Comparison of ENCODE assay signal across 9 mouse cellular contexts in the genomic region with DNA sequence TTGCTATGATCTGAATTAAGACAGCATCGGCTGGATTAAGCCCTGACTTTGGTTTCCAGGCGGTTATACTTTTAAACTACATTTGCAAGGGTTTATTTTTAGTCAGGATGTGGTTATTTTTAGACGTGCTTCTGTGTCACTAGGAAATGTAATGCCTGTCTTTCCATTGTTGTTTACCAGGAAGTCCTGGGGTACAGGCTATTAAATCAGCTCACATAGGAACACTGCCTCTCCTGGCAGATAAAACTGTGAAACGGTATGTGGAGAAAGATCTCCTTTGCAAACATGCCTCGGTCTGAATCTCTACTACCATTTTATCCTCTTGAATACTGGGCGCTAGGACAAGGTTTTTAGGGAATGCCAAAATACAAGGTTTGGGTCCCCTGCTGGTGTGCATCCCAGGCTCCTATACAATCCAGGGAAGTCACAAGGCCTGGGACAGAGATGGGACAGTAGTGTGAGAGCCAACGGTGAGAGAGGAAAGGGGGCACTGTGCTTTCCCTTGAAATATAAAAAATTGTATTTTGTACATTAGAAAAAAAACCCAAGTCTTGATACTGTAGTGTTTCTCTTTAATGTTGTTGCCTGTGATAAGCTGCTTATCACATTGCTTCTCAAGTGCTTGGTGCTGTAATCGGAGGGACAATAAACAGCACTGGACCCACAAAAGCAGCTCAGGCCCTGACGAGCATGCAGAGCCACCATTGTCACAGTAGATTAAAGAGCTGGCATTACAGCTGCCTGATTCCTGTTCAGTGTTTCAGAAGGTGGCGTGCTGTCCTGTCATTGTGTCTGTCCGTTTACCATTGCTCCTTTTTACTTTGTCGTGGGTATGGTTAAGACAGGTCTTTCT. TPM values are rescaled to one million over a fixed set of nuclear protein-coding genes. Genes with fewer than 3 reads are reported as not detected.
A peak's percentile ranks its signal among the peaks of the same experiment; 100 is the strongest.
DNase-seq lines count a peak whose midpoint lies in the region; ATAC-seq and TF ChIP-seq lines count a peak whose summit lies in the region.
"Had no signal": no experiment of that assay in that cellular context is flagged by ENCODE, and none has a peak within 500 bp of the region (broad histone marks: within the 10 kb centered on the region; RNA-seq: fewer than 3 reads in every experiment).

No protein-coding gene starts in this region.

- DNase-seq in kidney, postnatal 10 days: no peak
- no peak for DNase-seq in heart, embryonic 10.5 days (ENCODE audit: low spot score)
- no peak for DNase-seq in hindbrain, postnatal 0 days (ENCODE audit: low spot score)
- DNase-seq in testis, postnatal 10 days (ENCODE audit: low spot score): no peak
- DNase-seq in left cerebral cortex, postnatal 25 days (ENCODE audit: low spot score in 2 of 2): no peak
- DNase-seq in lung, postnatal 25 days (ENCODE audit: low spot score): no peak

- H3K27ac ChIP-seq in kidney, embryonic 15.5 days: peak overlapping the region; percentile 74
- H3K27ac ChIP-seq in heart, embryonic 10.5 days: peak overlapping the region; percentile 77
- H3K27ac ChIP-seq in hindbrain, postnatal 0 days: peak overlapping the region; percentile 46; the same call in 1 of the 2 replicates
- H3K27ac ChIP-seq in midbrain, embryonic 15.5 days: peak overlapping the region; percentile 67
- H3K27ac ChIP-seq: embryonic facial prominence, embryonic 12.5 days had no signal

- no peak overlapping the region for H3K4me2 ChIP-seq in kidney, embryonic 15.5 days
- no peak overlapping the region for H3K4me2 ChIP-seq in hindbrain, postnatal 0 days (ENCODE audit: low read depth, low read length)
- H3K4me2 ChIP-seq in midbrain, embryonic 15.5 days: no peak overlapping the region
- H3K4me2 ChIP-seq: embryonic facial prominence, embryonic 12.5 days had no signal

- H3K9ac ChIP-seq in kidney, embryonic 15.5 days: no peak overlapping the region
- no peak overlapping the region for H3K9ac ChIP-seq in hindbrain, postnatal 0 days (replicated peaks; ENCODE audit: low read length)
- H3K9ac ChIP-seq in midbrain, embryonic 15.5 days: no peak overlapping the region
- H3K9ac ChIP-seq: embryonic facial prominence, embryonic 12.5 days had no signal

- H3K36me3 ChIP-seq in kidney, embryonic 15.5 days: peaks cover 42% of the 10 kb centered on the region
- H3K36me3 ChIP-seq in heart, embryonic 10.5 days: peaks cover 27% of the 10 kb centered on the region
- peaks cover 14% of the 10 kb centered on the region for H3K36me3 ChIP-seq in hindbrain, postnatal 0 days (ENCODE audit: insufficient read depth, low read length)
- H3K36me3 ChIP-seq in midbrain, embryonic 15.5 days (replicated peaks): peaks cover 14% of the 10 kb centered on the region; the same call in 1 of the 2 replicates

- 55% methylated on average over 12 of the region's 12 CpGs for WGBS in kidney, embryonic 15.5 days
- WGBS in heart, embryonic 10.5 days: 28% methylated on average over 12 of the region's 12 CpGs
- 27% methylated on average over 12 of the region's 12 CpGs for WGBS in hindbrain, postnatal 0 days
- 14% methylated on average over 12 of the region's 12 CpGs for WGBS in midbrain, embryonic 15.5 days

- peaks cover 22% of the 10 kb centered on the region for H3K4me1 ChIP-seq in kidney, embryonic 15.5 days
- H3K4me1 ChIP-seq in heart, embryonic 10.5 days: peaks cover 35% of the 10 kb centered on the region
- peaks cover 15% of the 10 kb centered on the region; the same call in 1 of the 2 replicates for H3K4me1 ChIP-seq in hindbrain, postnatal 0 days (ENCODE audit: insufficient read depth, low read length)
- H3K4me1 ChIP-seq in midbrain, embryonic 15.5 days: peaks cover 35% of the 10 kb centered on the region

- ATAC-seq in kidney, embryonic 15.5 days (replicated peaks; ENCODE audit: low FRiP score): no peak
- ATAC-seq in hindbrain, postnatal 0 days: no peak
- ATAC-seq in midbrain, embryonic 15.5 days (replicated peaks): peak; percentile 49; the same call in 1 of the 2 replicates

- TF ChIP-seq CTCF in hindbrain, postnatal 0 days (IDR thresholded peaks at IDR 0.05; ENCODE audit: low read depth): peak; percentile 20

- H3K9me3 ChIP-seq in kidney, embryonic 15.5 days (replicated peaks): no peaks in the 10 kb centered on the region
- no peaks in the 10 kb centered on the region for H3K9me3 ChIP-seq in heart, embryonic 10.5 days
- H3K9me3 ChIP-seq in hindbrain, postnatal 0 days (ENCODE audit: low read length): no peaks in the 10 kb centered on the region
- H3K9me3 ChIP-seq in midbrain, embryonic 15.5 days: no peaks in the 10 kb centered on the region
- H3K9me3 ChIP-seq: embryonic facial prominence, embryonic 12.5 days had no signal

- intact Hi-C loops in left cerebral cortex, postnatal 25 days (cut with DNase I): no loop called here

- no peaks in the 10 kb centered on the region for H3K27me3 ChIP-seq in kidney, embryonic 15.5 days
- H3K27me3 ChIP-seq in heart, embryonic 10.5 days (ENCODE audit: insufficient read depth, poor library complexity, severe bottlenecking): no peaks in the 10 kb centered on the region
- no peaks in the 10 kb centered on the region for H3K27me3 ChIP-seq in hindbrain, postnatal 0 days (ENCODE audit: insufficient read depth, low read length)
- no peaks in the 10 kb centered on the region for H3K27me3 ChIP-seq in midbrain, embryonic 15.5 days (replicated peaks)
- H3K27me3 ChIP-seq: embryonic facial prominence, embryonic 12.5 days had no signal

- no peak overlapping the region for H3K4me3 ChIP-seq in kidney, embryonic 15.5 days (replicated peaks)
- peak overlapping the region; percentile 3; the same call in 1 of the 2 replicates for H3K4me3 ChIP-seq in heart, embryonic 10.5 days
- no peak overlapping the region for H3K4me3 ChIP-seq in hindbrain, postnatal 0 days (ENCODE audit: low read length)
- H3K4me3 ChIP-seq in midbrain, embryonic 15.5 days: no peak overlapping the region
- H3K4me3 ChIP-seq: embryonic facial prominence, embryonic 12.5 days had no signal

RNA-seq across cellular contexts. Expression of a gene that starts 51.7 kb away (rescaled TPM):
- polyA plus RNA-seq in kidney, embryonic 15.5 days (2015; fragmentation: Nextera tagmentation; extraction: Ambion mirVana): 22.1 and 23.3 TPM in 2 replicates
- polyA plus RNA-seq in heart, embryonic 10.5 days (2016; fragmentation: Nextera tagmentation; extraction: Ambion mirVana): 21.0 and 23.5 TPM in 2 replicates
- 47.6 and 49.6 TPM in 2 replicates for total RNA-seq in hindbrain, postnatal 0 days (2014; rRNA removed)
- 30.6 and 33.8 TPM in 2 replicates for polyA plus RNA-seq in hindbrain, postnatal 0 days (2015; fragmentation: Nextera tagmentation; extraction: Ambion mirVana)
- 48.3 and 51.8 TPM in 2 replicates for polyA plus RNA-seq in midbrain, embryonic 15.5 days (2015; fragmentation: Nextera tagmentation; extraction: Ambion mirVana)
- total RNA-seq in left cerebral cortex, postnatal 25 days (2021): 10 to 100 TPM; 48.5 to 59.2 TPM
